14 mouse cellular contexts compared by ENCODE assay signal in genomic region chr4:132214847-132215246, GRCm38 (mm10). TPM values are rescaled to one million over a fixed set of nuclear protein-coding genes. Genes with fewer than 3 reads are reported as not detected.
DNase-seq lines count a peak whose midpoint lies in the region; ATAC-seq and TF ChIP-seq lines count a peak whose summit lies in the region.
"Had no signal": no experiment of that assay in that cellular context is flagged by ENCODE, and none has a peak within 500 bp of the region (broad histone marks: within the 10 kb centered on the region; RNA-seq: fewer than 3 reads in every experiment).

No protein-coding gene starts in this region.

- no peaks in the 10 kb centered on the region for H3K27me3 ChIP-seq in liver, embryonic 12.5 days (replicated peaks)
- H3K27me3 ChIP-seq in megakaryocyte, embryonic 14.5 days (replicated peaks), result no peaks in the 10 kb centered on the region
- no peaks in the 10 kb centered on the region for H3K27me3 ChIP-seq in stomach, postnatal 0 days (ENCODE audit: control insufficient read depth, insufficient read depth, low read length)
- H3K27me3 ChIP-seq: embryonic facial prominence, embryonic 15.5 days; Patski had no signal

- 14% methylated on average over 4 of the region's 4 CpGs for whole genome bisulfite sequencing in liver, embryonic 12.5 days (ENCODE audit: insufficient replicate concordance)
- WGBS in stomach, postnatal 0 days, result 56% methylated on average over 4 of the region's 4 CpGs

- peak overlapping the region; percentile 27; the same call in 1 of the 2 replicates for H3K9ac ChIP-seq in liver, embryonic 12.5 days
- no peak overlapping the region for H3K9ac ChIP-seq in stomach, postnatal 0 days (ENCODE audit: low read length)
- H3K9ac ChIP-seq: embryonic facial prominence, embryonic 15.5 days had no signal

- no peak for TF ChIP-seq EP300 in stomach, postnatal 0 days (optimal IDR thresholded peaks at IDR 0.05)

- H3K4me3 ChIP-seq in liver, embryonic 12.5 days, result no peak overlapping the region
- peak overlapping the region; percentile 76 for H3K4me3 ChIP-seq in megakaryocyte, embryonic 14.5 days (replicated peaks)
- H3K4me3 ChIP-seq in stomach, postnatal 0 days (ENCODE audit: low read depth, low read length), result no peak overlapping the region
- H3K4me3 ChIP-seq: embryonic facial prominence, embryonic 15.5 days had no signal

- ATAC-seq in liver, embryonic 12.5 days, result no peak
- ATAC-seq in stomach, postnatal 0 days (ENCODE audit: low FRiP score, low TSS enrichment), result peak; percentile 44
- ATAC-seq: Patski had no signal

- H3K9me3 ChIP-seq in liver, embryonic 12.5 days (replicated peaks), result no peaks in the 10 kb centered on the region
- H3K9me3 ChIP-seq in megakaryocyte, embryonic 14.5 days, result no peaks in the 10 kb centered on the region
- H3K9me3 ChIP-seq in stomach, postnatal 0 days (ENCODE audit: control insufficient read depth, low read length), result no peaks in the 10 kb centered on the region
- H3K9me3 ChIP-seq: embryonic facial prominence, embryonic 15.5 days had no signal

- peaks cover 9% of the 10 kb centered on the region for H3K36me3 ChIP-seq in liver, embryonic 12.5 days
- peaks cover 4% of the 10 kb centered on the region for H3K36me3 ChIP-seq in megakaryocyte, embryonic 14.5 days (replicated peaks; ENCODE audit: low read length)
- no peaks in the 10 kb centered on the region for H3K36me3 ChIP-seq in stomach, postnatal 0 days (ENCODE audit: control insufficient read depth, insufficient read depth, low read length)

- peak; percentile 18 to 37 for DNase-seq in heart, adult 18-20 months
- no peak for DNase-seq in heart, postnatal 4 days
- peak; percentile 17 for DNase-seq in stomach, postnatal 0 days (ENCODE audit: low spot score)
- DNase-seq in kidney, postnatal 14 days, result no peak
- DNase-seq in layer of hippocampus, adult 11-12 months (ENCODE audit: low spot score), result no peak
- no peak for DNase-seq in gastrocnemius, postnatal 14 days
- DNase-seq: adrenal gland, postnatal 25 days; cerebellum, postnatal 10 days; layer of hippocampus, postnatal 36 days; thymus, postnatal 36 days had no signal

- peaks cover 48% of the 10 kb centered on the region for H3K4me1 ChIP-seq in liver, embryonic 12.5 days
- H3K4me1 ChIP-seq in megakaryocyte, embryonic 14.5 days, result peaks cover 80% of the 10 kb centered on the region
- peaks cover 4% of the 10 kb centered on the region; the same call in 1 of the 2 replicates for H3K4me1 ChIP-seq in stomach, postnatal 0 days (replicated peaks; ENCODE audit: control insufficient read depth, insufficient read depth)

- no peak for TF ChIP-seq CTCF in stomach, postnatal 0 days (IDR thresholded peaks at IDR 0.05; ENCODE audit: low read depth)

- H3K27ac ChIP-seq in liver, embryonic 12.5 days, result peak overlapping the region; percentile 16; the same call in 1 of the 2 replicates
- H3K27ac ChIP-seq in stomach, postnatal 0 days (replicated peaks), result no peak overlapping the region; the same call in 1 of the 2 replicates
- H3K27ac ChIP-seq: embryonic facial prominence, embryonic 15.5 days had no signal

- intact Hi-C loops in gastrocnemius, postnatal 14 days (cut with DNase I; ENCODE audit: low total_unique reads), result loop anchor here (5.0 kb wide), 1 partner anchor 42 kb away; no protein-coding TSS in a partner anchor

- peak overlapping the region; percentile 31 for H3K4me2 ChIP-seq in liver, embryonic 12.5 days
- H3K4me2 ChIP-seq in stomach, postnatal 0 days (replicated peaks; ENCODE audit: low read depth), result no peak overlapping the region
- H3K4me2 ChIP-seq: embryonic facial prominence, embryonic 15.5 days had no signal

RNA-seq across cellular contexts. Expression of gene Ythdf2, which starts 2.7 kb away (rescaled TPM):
- 10 to 100 TPM; 26.7 to 30.8 TPM for total RNA-seq in heart, adult 18-20 months (2021)
- total RNA-seq in heart, postnatal 4 days (2021), result 10 to 100 TPM; 48.2 to 51.9 TPM
- 53.1 TPM in 2 replicates for polyA plus RNA-seq in liver, embryonic 12.5 days (2016; fragmentation: Nextera tagmentation; extraction: Ambion mirVana)
- 15.8 and 21.1 TPM in 2 replicates for polyA plus RNA-seq in megakaryocyte, embryonic 14.5 days (2012; ENCODE audit: insufficient read depth, low replicate concordance)
- 52.6 and 53.8 TPM in 2 replicates for polyA plus RNA-seq in stomach, postnatal 0 days (2015; fragmentation: Nextera tagmentation; extraction: Ambion mirVana)
- total RNA-seq in gastrocnemius, postnatal 14 days (2021), result 10 to 100 TPM; 29.5 to 33.7 TPM

RNA-seq across cellular contexts. Expression of gene Gmeb1, which starts 46.6 kb away (rescaled TPM):
- 1 to 10 TPM; 9.1 to 9.4 TPM for total RNA-seq in heart, adult 18-20 months (2021)
- 10 to 100 TPM; 19.4 to 21.1 TPM for total RNA-seq in heart, postnatal 4 days (2021)
- polyA plus RNA-seq in liver, embryonic 12.5 days (2016; fragmentation: Nextera tagmentation; extraction: Ambion mirVana), result 19.1 and 19.5 TPM in 2 replicates
- polyA plus RNA-seq in megakaryocyte, embryonic 14.5 days (2012; ENCODE audit: insufficient read depth, low replicate concordance), result 7.9 and 9.0 TPM in 2 replicates
- polyA plus RNA-seq in stomach, postnatal 0 days (2015; fragmentation: Nextera tagmentation; extraction: Ambion mirVana), result 11.2 and 11.4 TPM in 2 replicates
- 1 to 10 TPM; 9.4 to 9.9 TPM for total RNA-seq in gastrocnemius, postnatal 14 days (2021)

RNA-seq across cellular contexts. Expression of gene Taf12, which starts 59.3 kb away (rescaled TPM):
- 10 to 100 TPM; 31.7 to 32.9 TPM for total RNA-seq in heart, adult 18-20 months (2021)
- 10 to 100 TPM; 20.2 to 23.8 TPM for total RNA-seq in heart, postnatal 4 days (2021)
- 61.7 and 61.8 TPM in 2 replicates for polyA plus RNA-seq in liver, embryonic 12.5 days (2016; fragmentation: Nextera tagmentation; extraction: Ambion mirVana)
- polyA plus RNA-seq in megakaryocyte, embryonic 14.5 days (2012; ENCODE audit: insufficient read depth, low replicate concordance), result 0.87 and 14.0 TPM in 2 replicates
- 23.9 and 24.0 TPM in 2 replicates for polyA plus RNA-seq in stomach, postnatal 0 days (2015; fragmentation: Nextera tagmentation; extraction: Ambion mirVana)
- total RNA-seq in gastrocnemius, postnatal 14 days (2021), result 10 to 100 TPM; 22.8 to 26.9 TPM

Comparison
In these comparisons a context has a peak if more than half of its experiments do, and no peak if none do; other contexts are left out.
1. DNase-seq: peak in heart, adult 18-20 months (2 of 2) and stomach, postnatal 0 days (single experiment); none in heart, postnatal 4 days (single experiment), kidney, postnatal 14 days (single experiment), layer of hippocampus, adult 11-12 months (single experiment) and gastrocnemius, postnatal 14 days (single experiment).